Mouse (Mus musculus) myocyte (in vitro differentiated cells): ENCODE results near the gene Pak4. TPM values are rescaled to one million over a fixed set of nuclear protein-coding genes. Genes with fewer than 3 reads are reported as not detected.

ENCODE experiments used
- polyA plus RNA-seq: library from polyadenylated mRNA; unstranded; fragments of >200 nt; fragmentation: generic; extraction: Trizol; gene quantifications from one replicate; pipeline ENCODE4 v1.2.1, GENCODE M21; 2012; ENCODE audit warnings: missing spikeins

Gene Pak4
- polyA plus RNA-seq, 1 experiment, result 27.5 TPM

Other genes with a start within 250 kb of the Pak4 start
- gene Rps16, start 247.5 kb downstream of the Pak4 start, polyA plus RNA-seq, result 4,542 TPM
- gene Plekhg2, start 225.6 kb downstream of the Pak4 start, polyA plus RNA-seq, result 15.8 TPM
- gene Zfp36, start 217.9 kb downstream of the Pak4 start, polyA plus RNA-seq, result 7.5 TPM
- gene Med29, start 205.5 kb downstream of the Pak4 start, polyA plus RNA-seq, result 34.2 TPM
- 34.3 TPM for gene Paf1, start 205.2 kb downstream of the Pak4 start, polyA plus RNA-seq
- not detected for gene Gmfg, start 160.7 kb downstream of the Pak4 start, polyA plus RNA-seq
- gene Lrfn1, start 146.2 kb downstream of the Pak4 start, polyA plus RNA-seq, result not detected
- not detected for gene Ifnl2, start 87.7 kb downstream of the Pak4 start, polyA plus RNA-seq
- not detected for gene Ifnl3, start 75.3 kb downstream of the Pak4 start, polyA plus RNA-seq
- not detected for gene Sycn, start 57.3 kb downstream of the Pak4 start, polyA plus RNA-seq
- 0.07 TPM for gene Nccrp1, start 50.9 kb downstream of the Pak4 start, polyA plus RNA-seq
- gene Samd4b, start within 50 bp of the Pak4 start, polyA plus RNA-seq, result 29.4 TPM
- not detected for gene Acp7, start 33.1 kb upstream of the Pak4 start, polyA plus RNA-seq
- gene Fbxo27, start 94.7 kb upstream of the Pak4 start, polyA plus RNA-seq, result not detected
- 33.1 TPM for gene Fbxo17, start 118.6 kb upstream of the Pak4 start, polyA plus RNA-seq
- gene Mrps12, start 143.6 kb upstream of the Pak4 start, polyA plus RNA-seq, result 132 TPM
- gene Sars2, start 143.8 kb upstream of the Pak4 start, polyA plus RNA-seq, result 10.5 TPM
- gene Ccer2, start 158.0 kb upstream of the Pak4 start, polyA plus RNA-seq, result not detected
- gene Sirt2, start 168.6 kb upstream of the Pak4 start, polyA plus RNA-seq, result 100.0 TPM
- gene Nfkbib, start 169.3 kb upstream of the Pak4 start, polyA plus RNA-seq, result 59.3 TPM
- 0.12 TPM for gene Rinl, start 190.8 kb upstream of the Pak4 start, polyA plus RNA-seq
- 230 TPM for gene Hnrnpl, start 210.4 kb upstream of the Pak4 start, polyA plus RNA-seq
- gene Ech1, start 227.0 kb upstream of the Pak4 start, polyA plus RNA-seq, result 132 TPM
- 3.0 TPM for gene Lgals4, start 235.7 kb upstream of the Pak4 start, polyA plus RNA-seq